Mouse (Mus musculus): ENCODE results near the gene Klrb1f.

- no peak for TF ChIP-seq CTCF (IDR thresholded peaks at IDR 0.05; ENCODE audit: low read depth)
- TF ChIP-seq EP300 (IDR thresholded peaks at IDR 0.05; ENCODE audit: low read depth) = no peak
Observed at GRCm38 (mm10) chr6:129035017-129035416, 10.7 kb upstream of the Klrb1f start.

Data from heart, postnatal 0 days (tissue).